Mouse (Mus musculus) lung, embryonic 16.5 days (tissue): ENCODE results near the gene Gm42420. TPM values are rescaled to one million over a fixed set of nuclear protein-coding genes. Genes with fewer than 3 reads are reported as not detected.

Experiments
- ATAC-seq: fragments of 200-750 bp; cut with Nextera tagmentation; 2 replicates; pipeline ENCODE4 v1.8.0; 2017; ENCODE audit warnings: low read depth, mild to moderate bottlenecking, moderate library complexity
- H3K27ac ChIP-seq: fragments of 300-500 bp; sonication (generic); 2 replicates; pipeline ENCODE4 v1.5.1; 2014; ENCODE audit warnings: mild to moderate bottlenecking, control low read depth, low read length
- H3K27me3 ChIP-seq: fragments of 300-500 bp; sonication (generic); 2 replicates; pipeline ENCODE4 v1.6.1; 2014; ENCODE audit warnings: low read depth, low read length, mixed read lengths; ENCODE audit not compliant: control insufficient read depth, insufficient read depth
- H3K36me3 ChIP-seq: fragments of 300-500 bp; sonication (generic); 2 replicates; pipeline ENCODE4 v1.6.1; 2014; ENCODE audit warnings: low read length; ENCODE audit not compliant: control insufficient read depth, insufficient read depth
- H3K4me1 ChIP-seq: fragments of 300-500 bp; sonication (generic); replicated peaks from 2 replicates; pipeline ENCODE4 v1.6.1; 2014; ENCODE audit warnings: low read length, mixed read lengths; ENCODE audit not compliant: control insufficient read depth, insufficient read depth
- H3K4me2 ChIP-seq: fragments of 300-500 bp; sonication (generic); 2 replicates; pipeline ENCODE4 v1.6.1; 2014; ENCODE audit warnings: low read depth, low read length, control low read depth
- H3K4me3 ChIP-seq: fragments of 300-500 bp; sonication (generic); 2 replicates; pipeline ENCODE4 v1.5.1; 2014; ENCODE audit warnings: mild to moderate bottlenecking, low read length, control low read depth
- H3K9ac ChIP-seq: fragments of 300-500 bp; sonication (generic); 2 replicates; pipeline ENCODE4 v1.6.1; 2014; ENCODE audit warnings: low read length, control low read depth
- H3K9me3 ChIP-seq: fragments of 300-500 bp; sonication (generic); 2 replicates; pipeline ENCODE4 v1.6.1; 2016; ENCODE audit warnings: low read length; ENCODE audit not compliant: control insufficient read depth
- WGBS: fragments of 180-500 bp; shearing (Covaris S2); extraction: QIAGEN DNeasy Blood & Tissue Kit; methylation state at CpG from one replicate; pipeline ENCODE4 v1.1.7; 2014; 5-methylcytosine and 5-hydroxymethylcytosine counted together
- polyA plus RNA-seq: library from polyadenylated mRNA; unstranded; fragments of >200 nt; fragmentation: Nextera tagmentation; extraction: Ambion mirVana; gene quantifications from 2 replicates; pipeline ENCODE4 v1.2.1, GENCODE M21; 2015

Gm42420 gene
- polyA plus RNA-seq, 1 experiment from 2014 or later, result 0.93 TPM

DNA sequence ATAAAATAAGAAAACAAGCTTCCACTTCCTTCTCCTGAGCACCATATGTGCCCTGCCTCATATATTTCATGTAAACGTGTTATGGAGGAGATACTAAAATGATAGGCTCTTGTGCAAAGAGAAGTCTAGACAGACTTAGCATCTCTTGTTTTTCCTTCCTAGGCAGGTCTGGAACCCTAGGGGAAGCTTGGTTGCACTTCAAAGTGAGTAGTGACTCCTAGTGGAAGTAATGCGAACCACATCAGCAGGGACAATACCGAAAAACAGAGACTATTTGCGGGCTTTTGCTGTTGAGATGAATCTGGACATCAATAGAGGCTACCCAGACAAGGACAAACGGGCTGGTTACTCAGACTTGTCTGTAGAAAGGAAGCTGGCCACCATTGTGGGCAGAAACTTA, 18.0 kb upstream of the Gm42420 start:
- Histone ChIP-seq H3K9ac (no peak overlapping the region), H3K27me3 (no peaks in the 10 kb centered on the region), H3K4me3 (no peak overlapping the region), H3K9me3 (no peaks in the 10 kb centered on the region), H3K4me2 (no peak overlapping the region), H3K4me1 (no peaks in the 10 kb centered on the region), H3K36me3 (no peaks in the 10 kb centered on the region), H3K27ac (no peak overlapping the region)
- no peak for ATAC-seq
- WGBS, result 13% methylated on average over 5 of the region's 5 CpGs

GRCm38 (mm10) chr6:39570426-39570825, 15.1 kb upstream of the Gm42420 start:
- no peaks in the 10 kb centered on the region for H3K27me3 ChIP-seq
- H3K36me3 ChIP-seq, result no peaks in the 10 kb centered on the region
- no peak overlapping the region for H3K4me2 ChIP-seq
- ATAC-seq, result no peak
- no peak overlapping the region for H3K9ac ChIP-seq
- no peak overlapping the region for H3K27ac ChIP-seq
- no peak overlapping the region for H3K4me3 ChIP-seq
- H3K9me3 ChIP-seq, result no peaks in the 10 kb centered on the region
- 52% methylated on average over 3 of the region's 3 CpGs for whole genome bisulfite sequencing
- H3K4me1 ChIP-seq, result peaks cover 10% of the 10 kb centered on the region

DNA sequence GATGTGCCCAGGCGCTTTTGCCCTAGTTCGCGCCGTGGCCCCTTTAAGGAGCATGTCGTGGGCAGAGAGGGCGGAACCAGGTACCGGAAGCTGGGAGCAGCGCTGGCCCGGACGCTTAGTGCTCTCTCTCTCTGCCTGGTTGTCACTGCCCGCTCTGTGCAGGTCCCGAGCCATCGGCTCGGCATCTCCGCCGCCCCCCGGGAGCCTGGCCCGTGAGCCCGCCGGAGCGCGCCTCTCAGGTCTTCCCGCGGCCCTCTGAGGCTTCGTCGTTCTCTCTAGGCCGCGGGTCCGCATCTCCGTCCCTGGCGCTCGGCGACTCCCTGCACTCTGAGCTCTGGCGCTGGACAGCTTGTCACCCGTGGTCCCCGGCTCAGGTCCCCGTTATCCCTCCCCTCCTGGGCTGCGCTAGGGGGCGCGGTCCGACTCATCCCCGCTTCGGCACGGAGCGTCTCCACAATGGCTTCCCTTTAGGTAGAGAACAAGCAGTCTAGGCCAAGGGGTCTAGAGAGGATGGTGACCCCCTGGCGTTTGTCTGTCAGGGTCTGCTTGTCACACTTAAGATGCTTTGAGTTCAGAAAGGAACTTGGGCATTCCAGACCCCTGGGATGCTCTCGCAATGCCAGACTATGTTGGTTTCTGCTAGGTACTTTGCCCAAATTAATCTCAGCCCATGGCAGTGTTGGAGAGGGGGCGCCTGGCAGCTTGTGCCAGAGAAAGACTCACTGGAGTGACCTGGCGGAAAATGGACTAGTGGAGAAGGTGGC, 11.6 kb upstream of the Gm42420 start, which contains the start of gene Adck2:
Gene Adck2 (plus strand): TSS at position 83 of the 764 bp plus-strand sequence.
- Histone ChIP-seq H3K36me3 (no peaks in the 10 kb centered on the region; the same call in 1 of the 2 replicates), H3K4me3 (peak within 1 kb of the TSS; percentile 74), H3K4me1 (peaks cover 10% of the 10 kb centered on the region), H3K9ac (peak within 1 kb of the TSS; percentile 82), H3K4me2 (peak within 1 kb of the TSS; percentile 81), H3K9me3 (no peaks in the 10 kb centered on the region), H3K27ac (peak within 1 kb of the TSS; percentile 82), H3K27me3 (no peaks in the 10 kb centered on the region)
- ATAC-seq, result peak; percentile 98
- WGBS, result under 1% methylated on average over 49 of the region's 49 CpGs

GRCm38 (mm10) chr6:39574555-39574869, 11.0 kb upstream of the Gm42420 start:
- Histone ChIP-seq H3K4me3 (peak overlapping the region; percentile 74), H3K4me2 (peak overlapping the region; percentile 81), H3K9ac (peak overlapping the region; percentile 82), H3K9me3 (no peaks in the 10 kb centered on the region), H3K4me1 (peaks cover 10% of the 10 kb centered on the region), H3K27ac (no peak overlapping the region; the same call in 1 of the 2 replicates), H3K27me3 (no peaks in the 10 kb centered on the region), H3K36me3 (no peaks in the 10 kb centered on the region; the same call in 1 of the 2 replicates)
- 27% methylated on average over 10 of the region's 10 CpGs for WGBS
- peak; percentile 37 for ATAC-seq

DNA sequence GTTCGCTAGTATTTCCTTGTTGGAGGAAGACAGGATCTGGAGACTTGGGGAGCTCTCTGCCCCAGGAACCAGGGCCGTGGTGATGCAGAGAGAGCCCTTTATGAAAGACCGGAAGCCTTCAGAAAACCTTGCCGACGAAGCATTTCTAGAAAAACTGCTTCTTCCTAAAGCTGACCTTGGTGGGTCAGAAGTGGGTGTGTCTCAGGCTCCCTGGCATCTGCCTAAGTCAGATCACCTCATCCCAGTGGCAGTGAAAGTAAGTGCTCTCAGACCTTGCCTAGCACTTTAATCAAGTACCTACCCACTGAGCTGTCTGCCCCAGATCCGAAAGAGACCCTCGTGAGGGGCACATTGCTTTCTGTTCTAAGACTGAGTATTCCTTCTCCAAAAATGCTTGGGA, 10.6 kb upstream of the Gm42420 start:
- Histone ChIP-seq H3K4me1 (peaks cover 10% of the 10 kb centered on the region), H3K27me3 (no peaks in the 10 kb centered on the region), H3K9ac (peak overlapping the region; percentile 82), H3K4me3 (peak overlapping the region; percentile 74), H3K36me3 (no peaks in the 10 kb centered on the region; the same call in 1 of the 2 replicates), H3K9me3 (no peaks in the 10 kb centered on the region), H3K27ac (no peak overlapping the region), H3K4me2 (peak overlapping the region; percentile 81)
- WGBS, result 64% methylated on average over 7 of the region's 7 CpGs
- ATAC-seq, result no peak

DNA sequence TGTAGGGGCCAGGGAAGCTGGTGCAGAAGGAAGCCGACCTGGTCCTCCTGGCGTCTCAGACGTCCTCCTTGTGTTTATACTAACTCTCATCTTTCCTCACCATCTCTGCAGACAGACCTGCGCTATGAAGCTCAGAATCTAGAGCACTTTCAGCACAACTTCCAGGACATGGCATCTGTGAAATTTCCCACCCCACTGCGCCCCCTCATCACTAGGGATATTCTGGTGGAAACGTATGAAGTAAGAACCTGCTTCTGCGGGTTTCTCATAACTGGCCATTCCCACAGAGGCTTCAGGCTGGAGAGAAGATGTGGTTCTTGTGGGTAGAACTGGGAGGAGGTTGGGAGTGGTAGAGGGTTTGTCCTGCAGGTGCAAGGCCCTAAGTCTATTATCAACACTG, 6.0 kb upstream of the Gm42420 start:
- Histone ChIP-seq H3K4me3 (no peak overlapping the region), H3K36me3 (no peaks in the 10 kb centered on the region; the same call in 1 of the 2 replicates), H3K27ac (no peak overlapping the region), H3K27me3 (no peaks in the 10 kb centered on the region), H3K9me3 (no peaks in the 10 kb centered on the region), H3K4me1 (peaks cover 5% of the 10 kb centered on the region), H3K4me2 (no peak overlapping the region), H3K9ac (no peak overlapping the region)
- no peak for ATAC-seq
- WGBS, result 76% methylated on average over 7 of the region's 7 CpGs

DNA sequence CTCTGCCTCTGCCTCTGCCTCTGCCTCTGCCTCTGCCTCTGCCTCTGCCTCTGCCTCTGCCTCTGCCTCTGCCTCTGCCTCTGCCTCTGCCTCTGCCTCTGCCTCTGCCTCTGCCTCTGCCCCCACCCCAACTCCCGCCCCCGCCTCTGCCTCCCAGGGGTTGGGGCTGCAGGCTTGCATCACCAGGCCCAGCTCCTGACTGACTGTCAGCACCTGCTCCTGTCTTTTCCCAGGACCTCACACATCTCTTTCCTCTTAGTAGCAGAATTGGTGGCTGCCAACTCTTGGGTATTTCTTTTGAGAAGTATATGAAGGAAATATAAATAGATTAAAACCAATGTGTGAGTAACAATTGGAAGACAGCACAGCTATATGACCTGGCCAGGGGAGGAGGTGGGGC, 5.0 kb upstream of the Gm42420 start:
- no peaks in the 10 kb centered on the region for H3K4me1 ChIP-seq
- H3K36me3 ChIP-seq, result no peaks in the 10 kb centered on the region; the same call in 1 of the 2 replicates
- H3K27me3 ChIP-seq, result no peaks in the 10 kb centered on the region
- no peaks in the 10 kb centered on the region for H3K9me3 ChIP-seq
- ATAC-seq, result no peak
- no peak overlapping the region for H3K27ac ChIP-seq
- no peak overlapping the region for H3K4me2 ChIP-seq
- H3K9ac ChIP-seq, result no peak overlapping the region
- no peak overlapping the region for H3K4me3 ChIP-seq
- WGBS, result 96% methylated on average over 2 of the region's 2 CpGs

- no peaks in the 10 kb centered on the region for H3K27me3 ChIP-seq
- no peaks in the 10 kb centered on the region; the same call in 1 of the 2 replicates for H3K36me3 ChIP-seq
Measured at GRCm38 (mm10) chr6:39581087-39581784, 4.3 kb upstream of the Gm42420 start.

GRCm38 (mm10) chr6:39591481-39591880, 5.9 kb downstream of the Gm42420 start:
- Histone ChIP-seq H3K4me3 (no peak overlapping the region), H3K4me2 (peak overlapping the region; percentile 87; the same call in 1 of the 2 replicates), H3K36me3 (peaks cover 10% of the 10 kb centered on the region), H3K9ac (no peak overlapping the region), H3K27ac (no peak overlapping the region), H3K27me3 (no peaks in the 10 kb centered on the region), H3K9me3 (no peaks in the 10 kb centered on the region), H3K4me1 (peaks cover 8% of the 10 kb centered on the region)
- 90% methylated on average over 4 of the region's 4 CpGs for WGBS
- no peak for ATAC-seq

More at GRCm38 (mm10) chr6:39581087-39581784, 4.3 kb upstream of the Gm42420 start:
- no peak for ATAC-seq
- no peak overlapping the region for H3K9ac ChIP-seq
- H3K4me3 ChIP-seq, result no peak overlapping the region
- no peak overlapping the region for H3K27ac ChIP-seq
- no peaks in the 10 kb centered on the region for H3K4me1 ChIP-seq
- no peaks in the 10 kb centered on the region for H3K9me3 ChIP-seq
- 76% methylated on average over 7 of the region's 7 CpGs for WGBS
- no peak overlapping the region for H3K4me2 ChIP-seq
